Mouse (Mus musculus) intestine, postnatal 0 days (tissue): ENCODE data around the gene Spcs3. TPM values are rescaled to one million over a fixed set of nuclear protein-coding genes. Genes with fewer than 3 reads are reported as not detected.

Experiments
- ATAC-seq: fragments of 200-750 bp; cut with Nextera tagmentation; 2 replicates; pipeline ENCODE4 v1.8.0; 2017; ENCODE audit warnings: mild to moderate bottlenecking, moderate TSS enrichment, moderate library complexity
- H3K27ac ChIP-seq: fragments of 300-500 bp; sonication (generic); 2 replicates; pipeline ENCODE4 v1.5.1; 2014; ENCODE audit warnings: mild to moderate bottlenecking, low read depth, low read length, moderate library complexity
- H3K27me3 ChIP-seq: fragments of 300-500 bp; sonication (generic); replicated peaks from 2 replicates; pipeline ENCODE4 v1.6.1; 2014; ENCODE audit warnings: low read length, mixed read lengths; ENCODE audit not compliant: control insufficient read depth, insufficient read depth
- H3K36me3 ChIP-seq: fragments of 300-500 bp; sonication (generic); 2 replicates; pipeline ENCODE4 v1.6.1; 2014; ENCODE audit warnings: mild to moderate bottlenecking, moderate library complexity; ENCODE audit not compliant: control insufficient read depth, insufficient read depth
- H3K4me1 ChIP-seq: fragments of 300-500 bp; sonication (generic); replicated peaks from 2 replicates; pipeline ENCODE4 v1.6.1; 2014; ENCODE audit warnings: antibody characterized with exemption, low read length, mixed read lengths; ENCODE audit not compliant: control insufficient read depth, insufficient read depth
- H3K4me2 ChIP-seq: fragments of 300-500 bp; sonication (generic); replicated peaks from 2 replicates; pipeline ENCODE4 v1.6.1; 2014; ENCODE audit warnings: low read depth, mild to moderate bottlenecking, moderate library complexity
- H3K4me3 ChIP-seq: fragments of 300-500 bp; sonication (generic); 2 replicates; pipeline ENCODE4 v1.5.1; 2014; ENCODE audit warnings: low read depth, low read length
- H3K9ac ChIP-seq: fragments of 300-500 bp; sonication (generic); 2 replicates; pipeline ENCODE4 v1.6.1; 2014; ENCODE audit warnings: mild to moderate bottlenecking, low read depth, low read length
- H3K9me3 ChIP-seq: fragments of 300-500 bp; sonication (generic); 2 replicates; pipeline ENCODE4 v1.6.1; 2016; ENCODE audit warnings: mixed run types; ENCODE audit not compliant: control insufficient read depth
- CTCF ChIP-seq: sonication (generic); IDR thresholded peaks from 2 replicates; pipeline ENCODE4 v1.5.1; 2016; ENCODE audit warnings: low read depth, mild to moderate bottlenecking, control low read depth, antibody characterized with exemption, moderate library complexity
- WGBS: fragments of 180-500 bp; shearing (Covaris S2); extraction: QIAGEN DNeasy Blood & Tissue Kit; methylation state at CpG from one replicate; pipeline ENCODE4 v1.1.7; 2014; 5-methylcytosine and 5-hydroxymethylcytosine counted together
- polyA plus RNA-seq: library from polyadenylated mRNA; unstranded; fragments of >200 nt; fragmentation: Nextera tagmentation; extraction: Ambion mirVana; gene quantifications from 2 replicates; pipeline ENCODE4 v1.2.1, GENCODE M21; 2015

Gene Spcs3
- polyA plus RNA-seq = 33.6 and 35.3 TPM in 2 replicates

DNA sequence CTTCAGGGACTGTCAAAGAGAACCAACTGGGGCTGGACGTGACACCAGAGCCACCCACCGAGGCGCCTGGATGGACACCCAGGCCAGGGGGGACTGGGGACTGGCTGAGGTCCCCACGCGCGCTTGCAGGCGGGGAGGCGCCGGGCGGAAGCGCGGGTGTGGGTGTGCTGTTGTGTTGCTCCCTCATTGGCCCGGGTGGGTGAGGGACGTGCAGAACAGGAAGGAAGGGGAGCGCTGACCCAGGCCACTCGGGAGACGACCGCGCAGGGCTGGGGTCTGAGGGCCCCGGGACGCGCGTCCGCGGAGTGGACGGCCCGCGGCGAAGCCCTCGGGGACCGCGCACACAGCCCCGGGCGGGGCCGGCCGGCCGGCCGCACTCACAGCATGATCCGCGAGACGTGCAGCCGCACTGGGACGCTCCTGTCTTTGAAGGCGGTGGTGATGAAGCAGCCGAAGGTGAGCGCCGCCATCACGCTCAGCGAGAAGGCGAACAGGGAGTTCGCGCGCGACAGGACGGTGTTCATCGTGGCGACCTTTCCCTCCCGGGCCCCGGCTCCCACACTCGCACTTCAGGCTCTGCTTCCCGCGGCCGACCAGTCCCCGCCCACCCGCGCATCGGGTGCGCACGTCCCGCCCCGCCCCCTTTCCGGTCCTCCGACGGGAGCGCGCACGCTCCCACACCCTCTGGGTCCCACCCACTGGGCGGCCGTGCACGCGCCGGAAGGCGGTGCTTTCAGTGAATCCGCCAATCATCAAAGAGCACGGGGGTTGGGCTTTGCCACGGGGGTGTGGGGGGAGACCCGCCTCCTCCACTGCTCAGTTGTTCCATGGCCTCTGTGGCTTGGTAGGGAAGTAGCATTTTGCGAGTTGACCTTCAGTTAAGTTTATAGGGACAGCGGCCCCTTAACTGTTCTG, at the start of gene Spcs3, which contains the start of gene Asb5:
Gene Spcs3, minus strand, starts transcription at position 617 of the 915 bp plus-strand sequence.
Gene Asb5, plus strand, starts transcription at position 199 of the 915 bp plus-strand sequence.
- WGBS = under 1% methylated on average over 73 of the region's 89 CpGs
- Histone ChIP-seq H3K36me3 (no peaks in the 10 kb centered on the region), H3K27ac (peak within 1 kb of the TSS; percentile 67), H3K4me2 (peak within 1 kb of the TSS; percentile 78), H3K27me3 (no peaks in the 10 kb centered on the region), H3K4me3 (peak within 1 kb of the TSS; percentile 99), H3K4me1 (no peaks in the 10 kb centered on the region), H3K9ac (peak within 1 kb of the TSS; percentile 85), H3K9me3 (no peaks in the 10 kb centered on the region)
- peak; percentile 98 for ATAC-seq
- TF ChIP-seq CTCF = no peak

DNA sequence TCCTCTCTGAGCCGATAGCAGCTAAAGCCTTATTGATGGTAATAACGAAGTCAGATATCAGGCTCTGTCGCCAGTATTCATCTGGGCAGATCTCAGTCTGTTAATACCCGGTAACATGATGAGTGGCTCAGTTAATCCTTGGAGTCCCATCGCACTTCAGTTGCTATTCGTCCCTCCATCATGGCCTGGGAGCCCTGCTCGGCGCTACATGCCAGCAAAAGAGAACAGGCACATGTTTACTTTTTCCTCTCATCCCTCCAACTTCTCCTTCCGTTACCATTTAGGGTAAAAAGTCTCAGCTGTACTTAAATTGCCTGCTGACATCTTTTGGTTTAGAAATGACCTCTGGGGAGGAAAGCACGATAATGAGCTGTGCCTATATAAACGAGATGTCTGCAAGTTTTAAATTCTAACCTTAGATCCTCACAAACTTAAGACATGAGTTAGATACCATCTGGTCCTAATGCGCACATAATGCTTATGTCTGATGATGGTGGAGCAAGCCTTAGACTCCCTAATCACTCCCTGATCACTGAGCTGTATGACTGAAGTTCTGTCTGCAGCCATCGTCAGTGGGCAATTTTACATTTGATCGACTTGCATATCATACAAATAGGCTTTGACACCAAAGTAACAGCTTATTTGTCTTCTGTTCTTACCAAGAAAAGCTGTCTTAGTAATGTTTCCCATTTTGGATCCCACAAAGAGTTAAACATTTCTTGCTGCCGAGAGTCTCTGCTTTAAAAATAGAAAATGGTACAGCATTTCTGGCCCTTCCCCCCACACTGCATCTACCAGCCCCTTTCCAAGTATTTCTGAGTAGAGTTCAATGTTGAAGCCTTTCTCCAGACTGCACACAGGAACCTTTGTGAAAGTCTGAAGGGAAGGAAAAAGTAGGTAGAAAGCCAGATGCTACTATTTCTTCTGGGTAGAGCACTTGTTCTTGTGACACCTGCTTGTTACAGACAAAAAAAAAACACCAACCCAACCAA, 41.1 kb upstream of the Spcs3 start:
- Histone ChIP-seq H3K9me3 (no peaks in the 10 kb centered on the region), H3K9ac (no peak overlapping the region), H3K27me3 (no peaks in the 10 kb centered on the region), H3K27ac (no peak overlapping the region), H3K4me3 (no peak overlapping the region), H3K36me3 (no peaks in the 10 kb centered on the region), H3K4me2 (no peak overlapping the region), H3K4me1 (no peaks in the 10 kb centered on the region)
- no peak for TF ChIP-seq CTCF
- WGBS = 62% methylated on average over 15 of the region's 15 CpGs
- ATAC-seq = no peak

DNA sequence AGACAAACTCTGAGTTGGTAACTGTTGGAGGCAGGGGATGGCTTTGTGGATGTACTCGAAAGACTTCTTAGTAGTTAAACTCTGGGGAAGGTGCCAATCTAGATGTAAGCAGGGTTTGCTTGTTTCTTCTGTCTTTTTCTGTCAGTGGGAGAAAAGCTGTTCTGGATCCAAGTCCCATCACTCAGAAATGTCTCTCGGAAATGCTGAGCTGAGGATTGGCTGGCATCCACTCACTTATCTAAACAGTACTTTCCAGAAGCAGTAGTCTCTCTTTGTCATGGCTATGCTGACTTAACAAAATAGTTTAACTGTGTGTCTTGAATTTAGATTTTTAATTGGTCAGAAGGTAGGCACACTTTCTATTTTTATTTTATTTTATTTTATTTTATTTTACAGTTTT, 37.4 kb upstream of the Spcs3 start:
- no peak for TF ChIP-seq CTCF
- 51% methylated on average over 2 of the region's 2 CpGs for WGBS

DNA sequence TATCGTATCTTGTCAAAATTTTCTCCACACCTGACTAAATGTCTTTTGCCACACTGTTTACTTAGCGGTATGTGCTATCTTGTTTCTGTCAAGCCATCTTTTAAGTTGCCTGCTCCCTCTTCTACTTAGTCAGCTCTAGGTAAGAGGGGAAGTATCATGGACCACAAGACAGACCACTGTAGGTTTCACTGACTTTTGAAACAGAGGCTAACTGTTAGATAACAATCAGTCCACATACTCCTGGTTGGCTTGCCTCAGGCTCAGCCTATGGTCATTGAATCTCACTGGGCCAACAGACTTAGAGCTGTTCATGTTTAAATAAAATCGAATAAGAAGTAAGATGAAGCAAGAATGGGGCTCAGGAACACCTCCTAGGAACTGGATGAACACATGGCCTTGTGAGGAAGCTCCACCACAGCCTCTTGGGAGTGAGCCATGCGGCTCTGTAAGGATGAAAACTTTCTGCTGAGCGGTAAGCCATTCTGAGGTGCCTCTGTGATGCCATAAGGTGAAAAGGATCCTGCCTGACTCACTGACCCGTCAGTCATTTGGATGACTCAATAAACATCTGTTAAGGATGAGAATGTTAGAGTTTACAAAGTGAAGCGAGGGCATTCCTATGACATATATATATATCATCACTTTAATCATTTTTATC, 35.9 kb upstream of the Spcs3 start:
- no peak for TF ChIP-seq CTCF
- ATAC-seq = no peak
- no peak overlapping the region for H3K4me3 ChIP-seq
- no peaks in the 10 kb centered on the region for H3K9me3 ChIP-seq
- H3K36me3 ChIP-seq = no peaks in the 10 kb centered on the region
- no peak overlapping the region for H3K4me2 ChIP-seq
- H3K27ac ChIP-seq = no peak overlapping the region
- no peak overlapping the region for H3K9ac ChIP-seq
- H3K4me1 ChIP-seq = no peaks in the 10 kb centered on the region
- H3K27me3 ChIP-seq = no peaks in the 10 kb centered on the region
- WGBS = 84% methylated on average over 7 of the region's 7 CpGs

More for the DNA sequence above, 37.4 kb upstream of the Spcs3 start:
- H3K27me3 ChIP-seq = no peaks in the 10 kb centered on the region
- no peaks in the 10 kb centered on the region for H3K4me1 ChIP-seq
- H3K4me3 ChIP-seq = no peak overlapping the region
- no peak overlapping the region for H3K27ac ChIP-seq
- H3K9ac ChIP-seq = no peak overlapping the region
- no peak for ATAC-seq
- no peaks in the 10 kb centered on the region for H3K9me3 ChIP-seq
- H3K36me3 ChIP-seq = no peaks in the 10 kb centered on the region
- H3K4me2 ChIP-seq = no peak overlapping the region

DNA sequence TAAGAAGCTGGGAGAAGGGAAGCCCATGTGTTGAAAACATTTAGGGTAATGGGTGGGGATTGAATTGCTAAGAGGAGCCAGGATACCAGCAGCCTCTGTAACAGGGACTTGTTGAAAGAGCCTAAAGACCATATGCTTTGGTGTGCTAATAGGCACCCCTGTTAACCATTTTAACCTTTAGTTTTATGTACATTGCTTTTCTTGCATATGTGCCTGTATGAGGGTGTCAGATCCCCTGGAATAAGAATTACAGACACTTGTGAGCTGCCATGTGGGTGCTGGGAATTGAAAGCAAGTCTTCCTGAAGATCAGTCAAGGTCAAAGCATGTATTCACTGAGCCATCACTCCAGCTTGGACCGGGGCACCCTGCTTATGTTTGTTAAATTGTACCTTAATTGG, 35.4 kb upstream of the Spcs3 start:
- Histone ChIP-seq H3K27me3 (no peaks in the 10 kb centered on the region), H3K4me3 (no peak overlapping the region), H3K4me1 (no peaks in the 10 kb centered on the region), H3K9ac (no peak overlapping the region), H3K36me3 (no peaks in the 10 kb centered on the region), H3K4me2 (no peak overlapping the region), H3K27ac (no peak overlapping the region), H3K9me3 (no peaks in the 10 kb centered on the region)
- TF ChIP-seq CTCF = no peak
- ATAC-seq = no peak
- 93% methylated on average over 1 of the region's 1 CpGs for WGBS
